Mouse (Mus musculus): ENCODE results near the gene Gm11562. TPM values are rescaled to one million over a fixed set of nuclear protein-coding genes. Genes with fewer than 3 reads are reported as not detected.
A peak's percentile ranks its signal among the peaks of the same experiment; 100 is the strongest.

Gm11562 gene
- total RNA-seq, 2 experiments from 2014 or later, result not detected

GRCm38 (mm10) chr11:99585096-99585495 lies 35.1 kb downstream of the Gm11562 start:
- DNase-seq (ENCODE audit: low spot score in 2 of 2), result no peak

GRCm38 (mm10) chr11:99583245-99583704 lies 37.0 kb downstream of the Gm11562 start, which contains the start of gene Krtap1-4:
TSS of gene Krtap1-4 (minus strand) at chr11:99583654.
- DNase-seq (ENCODE audit: low spot score in 2 of 2), result no peak

GRCm38 (mm10) chr11:99581564-99581963 lies 38.7 kb downstream of the Gm11562 start:
- no peak for DNase-seq (ENCODE audit: low spot score in 2 of 2)

- no peak for DNase-seq (ENCODE audit: low spot score in 2 of 2)
These were observed 39.2 kb downstream of the Gm11562 start for GRCm38 (mm10) chr11:99581051-99581450.

GRCm38 (mm10) chr11:99580636-99581035 lies 39.6 kb downstream of the Gm11562 start, which contains the start of gene Krtap1-5:
TSS of gene Krtap1-5 (minus strand) at chr11:99581016.
- DNase-seq (ENCODE audit: low spot score in 2 of 2), result no peak

GRCm38 (mm10) chr11:99574106-99574505 lies 46.1 kb downstream of the Gm11562 start:
- peak; percentile 32 to 35 for DNase-seq (ENCODE audit: low spot score in 2 of 2)

GRCm38 (mm10) chr11:99573164-99573563 lies 47.1 kb downstream of the Gm11562 start:
- no peak for DNase-seq (ENCODE audit: low spot score in 2 of 2)

Other genes with a start within 250 kb of the Gm11562 start
- gene Krt28, start 245.5 kb downstream of the Gm11562 start, total RNA-seq (2021), result under 1 TPM in 1 of 2 experiments, not detected in 1; 0.25 TPM
- gene Krt10, start 231.1 kb downstream of the Gm11562 start, total RNA-seq (2021), result 1 to 10 TPM; 4.9 to 9.9 TPM
- not detected for gene Krt12, start 198.2 kb downstream of the Gm11562 start, total RNA-seq (2021)
- 1 to 10 TPM; 2.4 to 2.7 TPM for gene Krt20, start 182.3 kb downstream of the Gm11562 start, total RNA-seq (2021)
- gene Krt23, start 127.3 kb downstream of the Gm11562 start, total RNA-seq (2021), result 1 to 10 TPM in 1 of 2 experiments, under 1 TPM in 1; 0.62 to 3.1 TPM
- not detected for gene Krt39, start 99.1 kb downstream of the Gm11562 start, total RNA-seq (2021)
- not detected for gene Krt40, start 77.3 kb downstream of the Gm11562 start, total RNA-seq (2021)
- not detected for gene Krtap3-3, start 69.6 kb downstream of the Gm11562 start, total RNA-seq (2021)
- gene Krtap3-2, start 63.6 kb downstream of the Gm11562 start, total RNA-seq (2021), result not detected
- not detected for gene Gm11939, start 61.0 kb downstream of the Gm11562 start, total RNA-seq (2021)
- gene Krtap3-1, start 53.8 kb downstream of the Gm11562 start, total RNA-seq (2021), result not detected
- gene Krtap1-5, start 39.4 kb downstream of the Gm11562 start, total RNA-seq (2021), result not detected
- not detected for gene Krtap1-4, start 36.8 kb downstream of the Gm11562 start, total RNA-seq (2021)
- gene Krtap1-3, start 29.1 kb downstream of the Gm11562 start, total RNA-seq (2021), result not detected
- not detected for gene Krtap9-3, start 22.3 kb downstream of the Gm11562 start, total RNA-seq (2021)
- gene Gm11938, start 17.1 kb downstream of the Gm11562 start, total RNA-seq (2021), result not detected
- not detected for gene Gm11937, start 10.2 kb downstream of the Gm11562 start, total RNA-seq (2021)
- not detected for gene Krtap2-4, start 5.6 kb downstream of the Gm11562 start, total RNA-seq (2021)
- not detected for gene Krtap4-1, start 7.8 kb upstream of the Gm11562 start, total RNA-seq (2021)
- gene Krtap4-2, start 14.6 kb upstream of the Gm11562 start, total RNA-seq (2021), result not detected
- gene Krtap4-7, start 23.7 kb upstream of the Gm11562 start, total RNA-seq (2021), result not detected
- gene Gm11555, start 29.8 kb upstream of the Gm11562 start, total RNA-seq (2021), result not detected
- gene Gm11563, start 38.5 kb upstream of the Gm11562 start, total RNA-seq (2021), result not detected
- not detected for gene Krtap4-6, start 45.5 kb upstream of the Gm11562 start, total RNA-seq (2021)
- gene Gm14190, start 70.3 kb upstream of the Gm11562 start, total RNA-seq (2021), result not detected
- gene Gm14180, start 113.9 kb upstream of the Gm11562 start, total RNA-seq (2021), result not detected
- gene Gm11595, start 152.5 kb upstream of the Gm11562 start, total RNA-seq (2021), result not detected
- gene Krtap4-8, start 160.3 kb upstream of the Gm11562 start, total RNA-seq (2021), result not detected
- gene Krtap4-9, start 164.8 kb upstream of the Gm11562 start, total RNA-seq (2021), result not detected
- gene Gm11596, start 173.0 kb upstream of the Gm11562 start, total RNA-seq (2021), result not detected
- not detected for gene Gm11569, start 178.5 kb upstream of the Gm11562 start, total RNA-seq (2021)
- gene Gm11554, start 184.0 kb upstream of the Gm11562 start, total RNA-seq (2021), result not detected
- not detected for gene Krtap4-13, start 189.5 kb upstream of the Gm11562 start, total RNA-seq (2021)
- gene Gm11564, start 195.2 kb upstream of the Gm11562 start, total RNA-seq (2021), result not detected
- gene 2300003K06Rik, start 217.6 kb upstream of the Gm11562 start, total RNA-seq (2021), result not detected
- gene Krtap4-16, start 231.2 kb upstream of the Gm11562 start, total RNA-seq (2021), result not detected
- gene Gm11568, start 237.5 kb upstream of the Gm11562 start, total RNA-seq (2021), result not detected
- not detected for gene Gm11559, start 244.0 kb upstream of the Gm11562 start, total RNA-seq (2021)

Data from adrenal gland, postnatal 4 days (tissue).